Mouse (Mus musculus) cerebellum, adult 2 months (tissue): ENCODE results near the gene Olfr287.

Source experiments
- CTCF ChIP-seq: fragments of 200-500 bp; IDR thresholded peaks from 2 replicates; pipeline ENCODE4 v1.5.1; 2011; ENCODE audit warnings: low read depth, mild to moderate bottlenecking, control low read depth, low read length, moderate library complexity, borderline replicate concordance; ENCODE audit not compliant: insufficient read depth
- POLR2A ChIP-seq: fragments of 200-500 bp; IDR thresholded peaks from 2 replicates; pipeline ENCODE4 v1.6.1; 2011; ENCODE audit warnings: low read length, control low read depth, borderline replicate concordance; ENCODE audit not compliant: insufficient read depth

- TF ChIP-seq CTCF (no peak), POLR2A (no peak)
These were observed 13.5 kb upstream of the Olfr287 start, which contains the start of gene Olfr286 for GRCm38 (mm10) chr15:98234350-98234749.
